Mouse (Mus musculus) kidney, postnatal 10 days (tissue): ENCODE measurements around the gene Eci2.
"Not testable (repeated sequence)": the region's sequence is repeated elsewhere in the genome, so short reads cannot be mapped to it uniquely, and the experiment has no call there.

ENCODE experiments used
- DNase-seq: peaks from one replicate; pipeline ENCODE4 v3.0.0; 2021; ENCODE audit warnings: mixed read lengths

The Eci2 gene

GRCm38 (mm10) chr13:34991581-34992273 lies 35.2 kb downstream of the Eci2 start:
- DNase-seq: no peak

GRCm38 (mm10) chr13:34983479-34983878 lies 43.4 kb downstream of the Eci2 start:
- not testable (repeated sequence) for DNase-seq

DNA sequence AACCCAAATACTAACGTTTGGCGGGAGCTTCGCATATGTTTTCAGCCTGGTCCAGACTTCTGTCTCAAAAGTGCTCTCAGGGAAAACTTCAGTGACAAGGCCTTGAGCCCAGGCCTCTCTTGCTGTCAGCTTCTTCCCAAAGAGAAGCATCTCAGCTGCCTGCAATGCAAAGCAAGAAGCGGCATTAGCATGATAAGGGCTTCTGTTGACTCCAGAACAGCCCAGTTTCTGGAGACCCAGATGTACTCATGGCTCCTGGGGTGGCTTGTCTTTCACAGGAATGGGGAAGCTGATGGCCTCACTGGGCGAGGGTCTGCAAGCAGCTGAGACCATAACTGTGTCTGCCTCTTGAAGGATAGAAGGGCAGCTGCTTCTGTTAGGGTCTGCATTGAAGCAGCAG lies 48.3 kb downstream of the Eci2 start:
- not testable (repeated sequence) for DNase-seq

DNA sequence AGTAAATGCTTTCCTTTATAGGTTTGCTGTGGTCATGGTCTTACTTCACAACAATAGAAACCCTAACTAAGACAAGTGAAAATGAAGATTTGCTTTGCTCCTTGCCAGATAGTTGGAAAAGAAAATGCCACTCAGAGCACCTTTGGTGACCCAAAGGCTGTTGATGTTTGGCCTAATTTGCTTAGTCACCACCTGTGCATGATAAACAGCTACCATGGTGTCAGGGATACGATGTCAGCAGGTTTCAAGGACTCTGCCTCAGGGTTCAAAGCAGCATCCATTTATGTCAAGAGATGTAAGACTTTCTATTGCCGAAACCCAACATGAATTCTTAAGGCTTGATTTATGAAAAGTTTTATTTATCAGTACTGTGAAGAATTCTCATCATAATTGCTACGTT lies 49.5 kb downstream of the Eci2 start:
- no peak for DNase-seq

DNA sequence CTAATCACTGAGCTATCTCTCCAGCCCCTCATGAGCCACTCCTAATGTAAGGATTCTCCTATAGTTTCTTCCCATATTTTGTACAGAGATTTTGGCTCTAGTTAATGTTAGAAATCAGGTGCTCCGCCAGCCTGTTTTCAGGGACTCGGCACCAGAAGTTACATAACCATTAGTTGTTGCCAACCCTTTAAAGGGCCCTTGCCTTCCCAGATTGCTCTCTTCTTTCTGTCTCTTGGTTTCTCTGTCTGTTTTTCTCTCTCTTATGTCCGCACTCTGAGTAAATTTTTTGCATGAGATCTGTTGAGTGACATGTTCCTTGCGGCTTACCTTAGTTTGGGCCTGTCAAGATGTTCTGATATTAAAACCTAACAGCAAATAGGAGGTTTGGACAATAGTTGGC lies 50.8 kb downstream of the Eci2 start:
- DNase-seq: no peak

DNA sequence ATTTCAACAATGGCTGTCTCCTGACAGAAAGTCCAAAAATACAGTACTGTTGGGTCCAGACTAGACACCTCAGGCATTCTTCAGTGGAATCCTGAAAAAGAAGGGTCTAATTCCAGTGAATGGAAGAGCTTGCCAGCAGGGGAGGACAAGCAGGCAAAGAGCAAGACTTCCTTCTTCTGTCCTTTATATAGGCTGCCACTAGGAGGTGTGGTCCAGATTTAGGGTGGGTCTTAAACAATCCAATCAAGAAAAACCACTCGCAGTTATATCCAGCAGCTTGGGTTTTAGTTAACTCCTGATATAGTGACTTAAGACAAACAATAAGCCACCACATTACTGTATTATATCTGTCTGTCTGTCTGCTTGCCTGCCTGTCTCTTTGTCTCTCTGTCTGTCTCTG lies 53.1 kb downstream of the Eci2 start:
- DNase-seq: no peak

DNA sequence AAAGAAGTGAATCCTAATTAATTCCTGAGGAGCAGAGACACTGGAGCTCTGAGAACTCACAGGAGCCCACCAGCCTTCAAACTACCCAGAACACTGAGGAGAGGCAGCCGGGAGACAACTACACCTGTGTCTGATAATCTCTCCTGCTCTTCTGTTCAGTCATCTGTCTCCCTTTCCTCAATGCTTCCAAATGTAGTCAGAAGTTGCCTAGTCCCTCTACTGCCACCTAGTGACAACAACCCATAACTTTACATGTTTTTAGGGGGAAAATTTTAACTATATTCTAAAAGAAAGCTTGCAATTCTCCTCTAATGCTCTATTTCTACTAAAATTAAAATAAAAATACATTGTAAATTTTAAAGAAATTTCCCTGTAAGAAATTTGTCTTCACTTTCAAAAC lies 53.7 kb downstream of the Eci2 start:
- no peak for DNase-seq

GRCm38 (mm10) chr13:34972456-34972855 lies 54.4 kb downstream of the Eci2 start:
- not testable (repeated sequence) for DNase-seq

DNA sequence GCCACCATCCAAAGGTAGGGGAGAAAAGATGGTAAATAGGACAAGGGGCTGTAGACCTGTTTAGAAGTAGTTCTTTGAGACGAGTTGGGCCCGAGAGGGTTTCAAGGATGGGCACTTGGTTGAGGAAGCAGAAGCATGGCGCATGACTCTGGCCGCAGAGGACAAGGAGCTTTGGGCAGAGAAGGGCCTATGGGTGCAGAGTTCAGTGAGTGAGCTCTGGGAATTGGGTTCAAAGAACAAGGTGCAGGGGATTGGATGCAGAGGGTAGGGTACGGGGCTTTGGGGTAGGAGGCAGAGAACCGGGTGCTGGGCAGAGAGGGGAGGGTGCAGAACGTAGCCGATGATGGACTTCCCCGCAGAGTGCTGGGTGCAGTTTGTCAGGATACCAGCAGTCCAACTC lies 61.2 kb downstream of the Eci2 start:
- DNase-seq: not testable (repeated sequence)

- DNase-seq: no peak
These were observed 62.0 kb downstream of the Eci2 start for GRCm38 (mm10) chr13:34964866-34965265.

- no peak for DNase-seq
These were observed 62.5 kb downstream of the Eci2 start for GRCm38 (mm10) chr13:34964419-34964818.

DNA sequence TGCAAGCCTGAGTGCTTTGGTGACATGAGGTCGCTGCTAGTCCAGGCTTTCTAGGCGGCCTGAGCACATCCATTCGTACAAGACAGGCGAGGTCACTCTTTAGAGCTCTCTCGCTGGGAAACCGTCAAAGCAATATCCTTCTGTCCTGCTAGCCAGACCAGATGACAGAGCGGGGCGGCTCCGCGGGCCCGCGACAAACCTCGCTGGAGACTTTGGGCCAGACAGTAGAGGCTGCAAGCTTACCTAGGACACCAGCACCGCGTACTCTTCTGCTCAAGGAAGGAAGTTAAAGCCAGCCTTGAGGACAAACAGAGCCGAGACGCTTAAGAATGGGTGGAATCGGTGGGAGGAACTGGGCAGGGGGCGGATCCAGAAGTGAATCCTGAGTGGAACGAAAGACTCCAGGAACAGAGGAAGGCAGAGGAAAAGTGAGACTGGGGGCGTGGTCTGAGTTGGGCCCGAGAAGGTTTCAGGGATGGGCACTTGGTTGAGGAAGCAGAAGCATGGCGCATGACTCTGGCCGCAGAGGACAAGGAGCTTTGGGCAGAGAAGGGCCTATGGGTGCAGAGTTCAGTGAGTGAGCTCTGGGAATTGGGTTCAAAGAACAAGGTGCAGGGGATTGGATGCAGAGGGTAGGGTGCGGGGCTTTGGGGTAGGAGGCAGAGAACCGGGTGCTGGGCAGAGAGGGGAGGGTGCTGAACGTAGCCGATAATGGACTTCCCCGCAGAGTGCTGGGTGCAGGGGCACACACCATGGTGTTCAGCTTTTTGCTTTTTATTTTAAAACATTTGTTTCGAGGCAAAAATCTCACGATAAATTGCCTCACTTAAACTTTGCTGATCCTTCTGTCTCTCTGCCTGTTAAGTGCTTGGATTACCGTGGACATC lies 63.1 kb downstream of the Eci2 start, which contains the start of gene Eci3:
Gene Eci3 (minus strand): TSS at position 300 of the 887 bp plus-strand sequence.
- peak; percentile 81 for DNase-seq

DNA sequence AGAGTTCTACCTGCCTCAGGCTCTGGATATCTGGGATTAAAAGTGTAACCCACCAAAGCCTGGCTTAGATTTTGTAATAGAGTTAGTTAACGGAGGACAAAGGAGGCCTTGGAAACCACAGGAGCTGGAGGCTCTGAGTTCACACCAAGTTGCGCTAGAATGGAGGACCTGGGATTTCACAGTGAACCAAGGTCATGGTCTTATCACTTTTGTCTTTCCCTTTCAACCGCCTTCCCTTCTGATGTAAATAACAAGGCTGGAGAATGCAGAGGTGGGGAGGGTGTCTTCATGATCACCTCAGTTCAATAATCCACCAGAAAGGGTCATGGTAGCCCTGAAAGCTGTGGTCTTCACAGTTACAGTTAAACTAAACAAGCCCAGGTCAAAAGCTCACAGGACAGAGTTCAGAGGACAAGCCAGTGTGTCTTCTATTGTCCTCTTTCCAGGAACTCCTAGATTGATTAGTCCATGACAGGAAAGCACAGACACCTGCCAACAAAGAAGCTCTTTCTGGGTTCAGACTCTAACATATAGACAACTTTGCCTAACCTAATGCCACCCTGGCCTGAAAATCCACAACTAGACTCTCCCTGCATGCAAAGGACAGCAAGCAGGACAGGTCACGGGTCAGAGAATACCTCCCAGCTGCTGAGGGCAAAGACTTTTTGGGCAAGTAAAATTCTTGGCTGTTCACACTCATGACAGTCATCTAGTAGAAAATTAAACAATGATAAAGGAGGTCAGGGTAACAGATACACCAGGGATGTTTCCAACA lies 65.7 kb downstream of the Eci2 start:
- peak; percentile 21 for DNase-seq

GRCm38 (mm10) chr13:34958158-34958557 lies 68.7 kb downstream of the Eci2 start:
- peak; percentile 39 for DNase-seq

DNA sequence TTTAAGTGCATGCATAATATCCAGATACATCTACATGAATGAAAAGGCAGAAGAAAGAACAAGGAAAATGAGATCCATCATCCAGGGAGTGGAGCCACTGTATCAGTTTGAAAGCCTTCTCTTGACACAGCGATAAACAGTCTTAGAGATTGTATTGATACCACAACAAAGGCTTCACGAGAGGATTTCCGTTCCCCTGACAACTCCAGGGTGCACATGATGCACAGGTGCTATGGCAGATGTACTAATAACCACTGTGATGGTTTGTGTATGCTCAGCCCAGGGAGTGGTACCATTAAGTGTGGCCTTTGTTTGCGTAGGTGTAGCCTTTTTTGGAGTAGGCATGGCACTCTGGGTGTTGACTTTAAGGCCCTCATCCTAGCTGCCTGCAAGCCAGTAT lies 70.0 kb downstream of the Eci2 start:
- DNase-seq: no peak

- not testable (repeated sequence) for DNase-seq
These were observed 75.5 kb downstream of the Eci2 start for GRCm38 (mm10) chr13:34951437-34951836.

- no peak for DNase-seq
These were observed 84.5 kb downstream of the Eci2 start for GRCm38 (mm10) chr13:34942370-34942769.

DNA sequence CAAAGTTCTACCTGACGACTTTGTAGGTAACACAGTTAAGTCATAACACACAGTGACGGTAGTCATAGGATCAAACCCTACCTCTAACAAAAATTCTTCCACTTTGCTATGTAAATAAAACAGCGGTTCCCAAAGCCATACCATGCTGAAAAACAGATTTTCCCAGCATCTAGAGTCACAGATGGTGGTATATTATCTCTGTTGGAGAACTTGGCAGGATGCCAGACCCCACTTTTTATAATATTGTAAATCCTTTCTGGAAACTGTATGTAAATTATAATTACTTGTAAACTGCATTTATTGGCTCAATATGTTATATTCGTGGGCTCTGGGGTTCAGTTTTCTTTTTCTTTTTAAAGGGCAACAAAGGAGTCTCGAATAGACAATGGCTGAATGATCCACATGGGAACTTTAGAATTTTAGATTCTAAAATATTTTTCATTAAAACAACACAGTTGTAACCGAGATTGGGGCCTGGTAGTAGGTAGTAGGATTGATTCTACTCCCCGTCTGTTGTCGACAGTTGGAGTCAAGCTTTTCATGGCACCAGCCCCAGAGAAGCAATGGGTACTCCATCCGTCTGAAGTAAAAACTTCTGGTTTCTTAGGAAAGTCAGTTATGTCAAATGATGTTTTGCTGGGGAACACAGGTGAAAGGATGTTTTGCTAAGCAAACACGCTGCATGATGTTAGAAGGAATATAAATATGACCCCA lies 91.8 kb downstream of the Eci2 start:
- no peak for DNase-seq
